Mouse (Mus musculus) ES-Bruce4 (cell line): Measurements from ENCODE around the gene Mrpl12.

Experiments
- CTCF ChIP-seq: IDR thresholded peaks from one replicate; pipeline ENCODE4 v1.8.1; 2011; ENCODE audit warnings: low read depth, low read length
- POLR2A ChIP-seq: IDR thresholded peaks from one replicate; pipeline ENCODE4 v1.8.1; 2011; ENCODE audit warnings: low read length; ENCODE audit not compliant: insufficient read depth

DNA sequence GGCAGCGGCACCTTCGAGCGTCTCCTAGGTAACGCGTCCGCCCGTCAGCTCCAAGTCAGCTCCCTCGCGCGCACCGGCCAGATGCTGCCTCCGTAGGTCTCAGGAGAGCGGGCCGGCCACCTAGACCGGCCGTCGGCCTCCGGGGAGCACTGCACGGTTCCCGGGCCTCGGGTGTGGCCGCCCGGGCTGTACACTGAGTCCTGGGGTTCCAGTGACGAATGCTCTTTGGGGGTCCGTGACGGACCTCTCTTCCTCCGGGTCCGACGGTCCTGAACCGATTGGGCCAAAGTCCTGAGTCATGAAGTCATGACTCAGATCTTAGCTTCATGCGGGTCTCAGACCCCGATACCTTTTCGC is 16.7 kb upstream of the Mrpl12 start:
- TF ChIP-seq POLR2A (no peak), CTCF (no peak)
